Comparison of ENCODE assay signal across 12 mouse cellular contexts in the genomic region with DNA sequence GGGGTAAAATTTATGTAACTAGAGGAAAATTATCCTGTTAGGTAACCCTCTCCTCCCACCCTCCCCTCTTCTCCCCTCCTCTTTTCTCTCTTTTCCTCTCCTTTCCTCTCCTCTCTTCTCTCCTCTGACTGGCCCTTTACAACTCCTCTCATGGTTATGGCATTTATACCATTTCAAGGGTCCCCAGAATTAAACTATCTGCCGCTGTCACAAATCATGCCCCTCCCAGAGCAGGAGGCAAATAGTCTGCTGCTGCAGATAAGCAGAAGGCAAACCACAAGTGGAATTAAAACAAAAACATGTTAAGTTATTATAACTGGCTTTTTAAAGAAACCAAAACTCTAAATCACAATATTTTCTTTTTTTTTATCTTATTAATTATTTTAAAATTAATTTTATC.
"Had no signal": no experiment of that assay in that cellular context is flagged by ENCODE, and none has a peak within 500 bp of the region (broad histone marks: within the 10 kb centered on the region; RNA-seq: fewer than 3 reads in every experiment).

No protein-coding gene starts in this region.

- H3K4me3 ChIP-seq: left cerebral cortex, adult 2 months; limb, embryonic 10.5 days; midbrain, embryonic 13.5 days; stomach, embryonic 15.5 days had no signal

- H3K36me3 ChIP-seq: limb, embryonic 10.5 days; midbrain, embryonic 13.5 days; stomach, embryonic 15.5 days had no signal

- H3K27ac ChIP-seq: left cerebral cortex, adult 2 months; limb, embryonic 10.5 days; midbrain, embryonic 13.5 days; stomach, embryonic 15.5 days had no signal

- H3K4me1 ChIP-seq: limb, embryonic 10.5 days; midbrain, embryonic 13.5 days; stomach, embryonic 15.5 days had no signal

- H3K4me2 ChIP-seq: midbrain, embryonic 13.5 days; stomach, embryonic 15.5 days had no signal

- DNase-seq: kidney, adult 2 months; kidney, postnatal 25 days; lung, adult 2 months; lung, postnatal 36 days; right cerebral cortex, postnatal 14 days; thymus, postnatal 4 days had no signal

- H3K27me3 ChIP-seq: midbrain, embryonic 13.5 days; stomach, embryonic 15.5 days had no signal

- H3K9ac ChIP-seq: midbrain, embryonic 13.5 days; stomach, embryonic 15.5 days had no signal

- H3K9me3 ChIP-seq: limb, embryonic 10.5 days; midbrain, embryonic 13.5 days; stomach, embryonic 15.5 days had no signal

- ATAC-seq: intestine, embryonic 16.5 days; lung, postnatal 0 days; midbrain, embryonic 13.5 days had no signal
